In the genomic region with DNA sequence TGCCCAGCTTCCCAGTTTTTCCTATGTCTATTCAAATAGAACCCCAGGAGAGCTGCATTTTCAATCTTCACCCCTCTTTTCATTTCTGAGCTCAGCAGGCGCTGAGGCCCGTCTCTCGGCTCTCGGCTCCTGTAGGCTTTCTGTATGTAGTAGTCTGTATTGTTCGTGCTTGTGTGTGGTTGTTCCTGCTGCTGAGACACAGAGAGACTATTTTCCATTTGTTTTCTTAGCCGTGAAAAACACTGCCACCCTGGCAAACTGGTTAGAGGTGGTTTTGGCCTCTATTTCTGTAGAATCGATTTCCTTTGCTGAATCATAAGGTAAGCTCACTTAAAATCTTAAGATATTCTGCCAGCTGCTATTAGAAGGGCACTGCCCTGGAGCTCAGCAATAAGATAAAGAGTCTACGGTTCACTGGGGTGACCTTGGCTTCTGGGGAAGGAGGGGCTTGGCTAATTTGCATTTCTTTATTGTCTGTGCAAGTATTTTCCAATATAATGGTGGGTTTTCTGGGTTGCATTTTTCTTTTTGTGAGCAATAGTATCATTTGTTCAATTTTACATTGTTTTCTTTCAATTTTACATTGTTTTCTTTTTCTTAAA, we compare ENCODE assay signal across 8 mouse cellular contexts. TPM values are rescaled to one million over a fixed set of nuclear protein-coding genes. Genes with fewer than 3 reads are reported as not detected.
DNase-seq lines count a peak whose midpoint lies in the region; ATAC-seq and TF ChIP-seq lines count a peak whose summit lies in the region.

A gene (plus strand): TSS at position 165 of the 602 bp plus-strand sequence.

- no peak within 1 kb of the TSS for H3K9ac ChIP-seq in embryonic facial prominence, embryonic 14.5 days (ENCODE audit: low read depth, low read length)
- no peak within 1 kb of the TSS for H3K9ac ChIP-seq in hindbrain, embryonic 14.5 days
- H3K9ac ChIP-seq in liver, postnatal 0 days (replicated peaks): no peak within 1 kb of the TSS

- no peak within 1 kb of the TSS for H3K4me3 ChIP-seq in embryonic facial prominence, embryonic 14.5 days (ENCODE audit: low read depth, low read length)
- H3K4me3 ChIP-seq in hindbrain, embryonic 14.5 days (replicated peaks; ENCODE audit: low read length): no peak within 1 kb of the TSS
- no peak within 1 kb of the TSS for H3K4me3 ChIP-seq in liver, postnatal 0 days (ENCODE audit: low read depth, low read length)

- no peak for TF ChIP-seq EP300 in liver, postnatal 0 days (IDR thresholded peaks at IDR 0.05; ENCODE audit: low read depth)

- TF ChIP-seq CTCF in liver, postnatal 0 days (IDR thresholded peaks at IDR 0.05; ENCODE audit: low read depth): no peak

- DNase-seq in thymus, postnatal 0 days (ENCODE audit: low spot score): no peak
- no peak for DNase-seq in thymus, postnatal 14 days
- no peak for DNase-seq in embryonic facial prominence, embryonic 14.5 days (ENCODE audit: low spot score)
- peak; percentile 47 for DNase-seq in hindbrain, embryonic 14.5 days (ENCODE audit: low spot score)
- DNase-seq in liver, postnatal 0 days: no peak
- no peak for DNase-seq in cerebellum, postnatal 4 days (ENCODE audit: low spot score in 2 of 2)
- DNase-seq in right cerebral cortex, adult 2 months (ENCODE audit: low spot score in 2 of 2): no peak
- no peak for DNase-seq in T-cell, adult 2 months (ENCODE audit: low spot score)

- ATAC-seq in embryonic facial prominence, embryonic 14.5 days (ENCODE audit: low read depth): no peak
- ATAC-seq in hindbrain, embryonic 14.5 days (ENCODE audit: low FRiP score): no peak
- ATAC-seq in liver, postnatal 0 days: no peak

- H3K4me1 ChIP-seq in embryonic facial prominence, embryonic 14.5 days (ENCODE audit: control insufficient read depth, insufficient read depth, low read length): no peaks in the 10 kb centered on the region
- no peaks in the 10 kb centered on the region; the same call in 1 of the 2 replicates for H3K4me1 ChIP-seq in hindbrain, embryonic 14.5 days (replicated peaks; ENCODE audit: control insufficient read depth, insufficient read depth, low read length)
- no peaks in the 10 kb centered on the region for H3K4me1 ChIP-seq in liver, postnatal 0 days (ENCODE audit: insufficient read depth)

- H3K4me2 ChIP-seq in embryonic facial prominence, embryonic 14.5 days (ENCODE audit: low read depth, low read length): no peak within 1 kb of the TSS
- H3K4me2 ChIP-seq in hindbrain, embryonic 14.5 days (replicated peaks): no peak within 1 kb of the TSS
- no peak within 1 kb of the TSS for H3K4me2 ChIP-seq in liver, postnatal 0 days (ENCODE audit: low read depth, low read length)

- H3K27ac ChIP-seq in embryonic facial prominence, embryonic 14.5 days (replicated peaks; ENCODE audit: low read depth, low read length): no peak within 1 kb of the TSS
- peak within 1 kb of the TSS; percentile 63; the same call in 1 of the 2 replicates for H3K27ac ChIP-seq in hindbrain, embryonic 14.5 days
- no peak within 1 kb of the TSS for H3K27ac ChIP-seq in liver, postnatal 0 days (ENCODE audit: low read depth)

- no peaks in the 10 kb centered on the region for H3K36me3 ChIP-seq in embryonic facial prominence, embryonic 14.5 days (ENCODE audit: control insufficient read depth, insufficient read depth, low read length)
- no peaks in the 10 kb centered on the region for H3K36me3 ChIP-seq in hindbrain, embryonic 14.5 days (replicated peaks; ENCODE audit: control insufficient read depth, insufficient read depth)
- H3K36me3 ChIP-seq in liver, postnatal 0 days (replicated peaks; ENCODE audit: insufficient read depth, low read length): no peaks in the 10 kb centered on the region

- WGBS in embryonic facial prominence, embryonic 14.5 days: 52% methylated on average over 8 of the region's 8 CpGs
- 13% methylated on average over 8 of the region's 8 CpGs for WGBS in hindbrain, embryonic 14.5 days
- 75% methylated on average over 8 of the region's 8 CpGs for WGBS in liver, postnatal 0 days (ENCODE audit: insufficient replicate concordance)

- H3K9me3 ChIP-seq in embryonic facial prominence, embryonic 14.5 days (ENCODE audit: control insufficient read depth, low read length): no peaks in the 10 kb centered on the region
- peaks cover 3% of the 10 kb centered on the region; the same call in 1 of the 2 replicates for H3K9me3 ChIP-seq in hindbrain, embryonic 14.5 days (ENCODE audit: control insufficient read depth, low read length)
- no peaks in the 10 kb centered on the region for H3K9me3 ChIP-seq in liver, postnatal 0 days (ENCODE audit: low read length)

- H3K27me3 ChIP-seq in embryonic facial prominence, embryonic 14.5 days (replicated peaks; ENCODE audit: control insufficient read depth, insufficient read depth, low read length): no peaks in the 10 kb centered on the region
- H3K27me3 ChIP-seq in hindbrain, embryonic 14.5 days (ENCODE audit: control insufficient read depth, insufficient read depth, low read length): no peaks in the 10 kb centered on the region
- H3K27me3 ChIP-seq in liver, postnatal 0 days (ENCODE audit: insufficient read depth, low read length): no peaks in the 10 kb centered on the region

RNA-seq across cellular contexts. Expression of the gene that starts here (rescaled TPM):
- 24.2 and 28.4 TPM in 2 replicates for polyA plus RNA-seq in thymus, postnatal 0 days (2015; fragmentation: Nextera tagmentation; extraction: Ambion mirVana)
- polyA plus RNA-seq in embryonic facial prominence, embryonic 14.5 days (2014; fragmentation: Nextera tagmentation; extraction: Ambion mirVana): 57.2 and 60.4 TPM in 2 replicates
- 64.7 and 69.0 TPM in 2 replicates for polyA plus RNA-seq in hindbrain, embryonic 14.5 days (2014; fragmentation: Nextera tagmentation; extraction: Ambion mirVana)
- 12.8 and 13.1 TPM in 2 replicates for polyA plus RNA-seq in liver, postnatal 0 days (2015; fragmentation: Nextera tagmentation; extraction: Ambion mirVana)
